ENCODE assay signal across 7 mouse cellular contexts in the genomic region with DNA sequence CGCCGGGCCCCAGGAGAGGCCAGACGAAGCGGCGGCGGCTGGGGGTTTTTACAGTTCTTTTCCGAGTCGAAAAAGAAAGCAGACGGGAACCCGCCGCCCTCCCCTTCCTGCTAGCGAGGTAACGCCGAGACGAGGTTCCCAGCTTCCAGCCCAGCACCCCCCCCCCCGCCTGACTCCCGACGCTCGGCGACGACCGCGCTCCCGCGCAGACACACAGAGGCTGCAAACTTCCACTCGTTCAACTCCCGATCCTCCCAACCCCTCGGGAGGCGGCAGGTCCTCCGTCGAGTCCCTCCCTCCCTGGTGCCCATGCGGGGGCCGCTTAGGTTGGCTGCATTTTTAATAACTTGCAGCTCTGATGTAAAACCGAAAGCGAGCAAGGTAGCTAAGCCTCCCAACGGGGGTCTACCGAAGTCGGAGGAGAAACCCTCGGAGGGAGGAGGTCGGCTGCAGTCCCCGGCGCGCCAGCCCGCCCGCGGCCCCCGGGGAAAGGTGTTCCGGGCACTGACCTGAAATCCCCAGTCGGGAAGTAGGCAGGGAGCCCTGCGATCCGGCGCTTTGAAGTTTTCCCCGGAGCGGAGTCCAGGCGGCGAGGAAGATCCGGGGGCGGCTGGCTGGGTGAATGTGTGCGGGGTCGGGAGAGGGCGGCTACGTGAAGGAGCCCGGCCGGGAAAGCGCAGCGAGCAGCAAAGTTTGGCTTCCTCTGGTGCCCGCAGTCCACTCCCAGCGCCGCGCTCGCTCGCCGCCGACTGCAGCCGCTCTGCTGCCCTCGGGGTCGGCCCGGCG.
DNase-seq lines count a peak whose midpoint lies in the region; ATAC-seq lines count a peak whose summit lies in the region.

No protein-coding gene starts in this region.

- peak overlapping the region; percentile 61 for H3K4me3 ChIP-seq in embryonic facial prominence, embryonic 11.5 days (ENCODE audit: low read depth, low read length)
- H3K4me3 ChIP-seq in heart, embryonic 16.5 days (ENCODE audit: low read length), result peak overlapping the region; percentile 71
- H3K4me3 ChIP-seq in stomach, embryonic 15.5 days (replicated peaks), result peak overlapping the region; percentile 62

- peaks cover 61% of the 10 kb centered on the region for H3K27me3 ChIP-seq in embryonic facial prominence, embryonic 11.5 days (ENCODE audit: control insufficient read depth, insufficient read depth, low read length)
- H3K27me3 ChIP-seq in heart, embryonic 16.5 days (ENCODE audit: control insufficient read depth, insufficient read depth, low read length), result peaks cover 61% of the 10 kb centered on the region
- peaks cover 38% of the 10 kb centered on the region for H3K27me3 ChIP-seq in stomach, embryonic 15.5 days (replicated peaks)

- H3K4me2 ChIP-seq in embryonic facial prominence, embryonic 11.5 days (ENCODE audit: low read depth, low read length), result peak overlapping the region; percentile 81
- H3K4me2 ChIP-seq in heart, embryonic 16.5 days (ENCODE audit: low read depth, low read length), result peak overlapping the region; percentile 85
- H3K4me2 ChIP-seq in stomach, embryonic 15.5 days, result peak overlapping the region; percentile 79

- H3K4me1 ChIP-seq in embryonic facial prominence, embryonic 11.5 days (ENCODE audit: control insufficient read depth, insufficient read depth, low read length), result no peaks in the 10 kb centered on the region; the same call in 1 of the 2 replicates
- H3K4me1 ChIP-seq in heart, embryonic 16.5 days (ENCODE audit: control insufficient read depth, insufficient read depth, low read length), result peaks cover 17% of the 10 kb centered on the region
- peaks cover 19% of the 10 kb centered on the region; the same call in 1 of the 2 replicates for H3K4me1 ChIP-seq in stomach, embryonic 15.5 days

- no peaks in the 10 kb centered on the region for H3K36me3 ChIP-seq in embryonic facial prominence, embryonic 11.5 days (replicated peaks; ENCODE audit: control insufficient read depth, insufficient read depth, low read depth, low read length)
- no peaks in the 10 kb centered on the region for H3K36me3 ChIP-seq in heart, embryonic 16.5 days (ENCODE audit: control insufficient read depth, insufficient read depth)
- no peaks in the 10 kb centered on the region for H3K36me3 ChIP-seq in stomach, embryonic 15.5 days

- peak; percentile 50 for DNase-seq in MN1 (ENCODE audit: low spot score)
- no peak for DNase-seq in embryonic facial prominence, embryonic 11.5 days (ENCODE audit: low spot score)
- DNase-seq in kidney, postnatal 14 days, result peak; percentile 54
- DNase-seq in lung, postnatal 4 days, result peak; percentile 62 to 63

- peak overlapping the region; percentile 75 for H3K9ac ChIP-seq in embryonic facial prominence, embryonic 11.5 days (replicated peaks; ENCODE audit: low read length)
- peak overlapping the region; percentile 84 for H3K9ac ChIP-seq in heart, embryonic 16.5 days (ENCODE audit: low read length)
- H3K9ac ChIP-seq in stomach, embryonic 15.5 days, result peak overlapping the region; percentile 48

- peak; percentile 43 for ATAC-seq in CD4-positive, CD25-positive, alpha-beta regulatory T cell, adult 4 months
- no peak; the same call in 1 of the 2 replicates for ATAC-seq in embryonic facial prominence, embryonic 11.5 days (replicated peaks; ENCODE audit: insufficient number of reproducible peaks, low FRiP score, low TSS enrichment, low read depth)
- 0 out of 2 replicates have a peak, but pooled peaks have one; percentile 8 for ATAC-seq in heart, embryonic 16.5 days (replicated peaks; ENCODE audit: extremely low read depth, insufficient read depth, low FRiP score)
- ATAC-seq in stomach, embryonic 15.5 days (ENCODE audit: insufficient read depth, low FRiP score, low read depth), result no peak

- H3K9me3 ChIP-seq in embryonic facial prominence, embryonic 11.5 days (replicated peaks; ENCODE audit: control insufficient read depth, low read length), result no peaks in the 10 kb centered on the region
- H3K9me3 ChIP-seq in heart, embryonic 16.5 days (replicated peaks; ENCODE audit: control insufficient read depth, low read length), result no peaks in the 10 kb centered on the region
- H3K9me3 ChIP-seq in stomach, embryonic 15.5 days, result no peaks in the 10 kb centered on the region

- H3K27ac ChIP-seq in embryonic facial prominence, embryonic 11.5 days (replicated peaks; ENCODE audit: low read depth, low read length), result peak overlapping the region; percentile 81
- peak overlapping the region; percentile 70 for H3K27ac ChIP-seq in heart, embryonic 16.5 days (ENCODE audit: low read length)
- peak overlapping the region; percentile 91 for H3K27ac ChIP-seq in stomach, embryonic 15.5 days

- 5% methylated on average over 62 of the region's 79 CpGs for WGBS in embryonic facial prominence, embryonic 11.5 days
- 1% methylated on average over 52 of the region's 79 CpGs for WGBS in heart, embryonic 16.5 days
- 3% methylated on average over 72 of the region's 79 CpGs for WGBS in stomach, embryonic 15.5 days

Comparison
In these comparisons a context has a peak if more than half of its experiments do, and no peak if none do; other contexts are left out.
1. ATAC-seq: peak in CD4-positive, CD25-positive, alpha-beta regulatory T cell, adult 4 months (single experiment) and heart, embryonic 16.5 days (single experiment); none in embryonic facial prominence, embryonic 11.5 days (single experiment) and stomach, embryonic 15.5 days (single experiment).
2. Peak in every context shown above with its lines, with median percentiles within 50 percentile points of each other: H3K27ac ChIP-seq, H3K4me2 ChIP-seq, H3K4me3 ChIP-seq and H3K9ac ChIP-seq.